Mouse (Mus musculus) urinary bladder, postnatal 25 days (tissue): ENCODE results near the gene U2af1l4.

Source experiments
- DNase-seq: peaks from one replicate; pipeline ENCODE4 v3.0.0; 2022; ENCODE audit warnings: low spot score

Gene U2af1l4

DNA sequence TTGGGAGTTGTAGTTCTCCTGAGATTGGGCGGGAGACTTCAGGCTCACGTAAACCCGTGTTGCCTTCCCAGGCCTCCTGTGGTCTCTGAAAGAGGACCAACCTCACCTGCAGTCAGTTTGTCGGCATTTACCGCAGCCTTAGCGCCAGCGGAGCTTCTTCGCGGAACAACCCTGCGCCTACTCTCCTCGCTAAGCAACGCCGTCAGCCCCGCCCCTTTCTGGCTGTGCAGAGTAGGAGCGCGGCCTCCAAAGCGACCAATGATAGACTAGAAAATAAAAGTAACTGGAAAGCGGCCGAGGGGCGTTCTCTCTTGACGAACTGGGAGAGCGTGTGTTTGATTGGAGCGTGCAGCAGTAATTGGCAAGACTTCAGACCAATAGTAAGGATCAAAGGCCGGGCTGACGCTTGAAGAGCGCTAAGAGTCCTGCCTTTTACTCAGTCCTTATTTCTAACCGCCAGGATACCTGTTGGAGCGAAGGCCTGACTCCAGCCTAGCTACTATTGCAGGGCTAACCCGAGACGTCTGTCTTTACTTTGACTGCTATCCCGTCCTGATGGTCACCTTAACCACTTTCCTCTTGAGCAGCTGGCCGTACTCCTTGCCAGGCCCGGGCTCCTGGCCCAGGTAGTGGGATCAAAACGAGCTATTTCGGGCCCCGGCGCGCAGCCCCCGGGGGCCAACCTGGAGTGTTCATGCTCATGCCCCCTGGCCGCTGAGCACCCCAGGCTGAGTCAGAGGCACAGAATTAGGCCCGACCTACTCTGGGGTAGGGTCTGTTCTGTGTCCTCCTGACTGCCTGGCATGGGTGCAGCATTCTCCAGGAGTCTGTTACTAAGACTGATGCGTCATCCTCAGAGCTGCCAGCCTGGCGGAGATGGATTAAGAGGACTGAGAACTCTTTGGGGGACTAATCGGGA, 10.7 kb upstream of the U2af1l4 start, which contains the start of the genes Hspb6 and Proser3:
TSS of gene Hspb6 (plus strand) at position 77 of the 919 bp plus-strand sequence.
TSS of gene Proser3 (minus strand) at position 198 of the 919 bp plus-strand sequence.
- peak; percentile 91 for DNase-seq

DNA sequence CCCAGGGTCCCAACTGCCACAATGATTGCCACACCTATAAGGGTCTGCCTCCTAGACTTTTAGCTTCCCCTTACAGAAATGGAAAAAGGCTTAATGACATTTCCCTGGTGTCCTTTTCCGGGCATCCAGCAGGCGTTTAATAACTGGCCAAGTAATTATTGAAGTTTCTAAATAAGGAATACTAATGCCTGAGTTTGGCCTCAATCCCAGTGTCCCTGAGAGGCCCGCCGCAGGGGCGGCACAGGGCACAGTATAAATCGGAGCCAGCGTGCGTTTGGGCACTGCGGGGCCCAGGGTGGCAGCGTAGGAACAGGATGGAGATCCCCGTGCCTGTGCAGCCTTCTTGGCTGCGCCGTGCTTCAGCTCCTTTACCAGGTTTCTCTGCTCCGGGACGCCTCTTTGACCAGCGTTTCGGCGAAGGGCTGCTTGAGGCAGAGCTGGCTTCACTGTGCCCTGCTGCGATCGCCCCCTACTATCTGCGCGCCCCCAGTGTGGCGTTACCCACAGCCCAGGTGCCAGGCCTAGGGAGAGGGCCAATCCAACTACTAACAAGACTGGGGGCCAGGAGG, 10.0 kb upstream of the U2af1l4 start:
- no peak for DNase-seq

DNA sequence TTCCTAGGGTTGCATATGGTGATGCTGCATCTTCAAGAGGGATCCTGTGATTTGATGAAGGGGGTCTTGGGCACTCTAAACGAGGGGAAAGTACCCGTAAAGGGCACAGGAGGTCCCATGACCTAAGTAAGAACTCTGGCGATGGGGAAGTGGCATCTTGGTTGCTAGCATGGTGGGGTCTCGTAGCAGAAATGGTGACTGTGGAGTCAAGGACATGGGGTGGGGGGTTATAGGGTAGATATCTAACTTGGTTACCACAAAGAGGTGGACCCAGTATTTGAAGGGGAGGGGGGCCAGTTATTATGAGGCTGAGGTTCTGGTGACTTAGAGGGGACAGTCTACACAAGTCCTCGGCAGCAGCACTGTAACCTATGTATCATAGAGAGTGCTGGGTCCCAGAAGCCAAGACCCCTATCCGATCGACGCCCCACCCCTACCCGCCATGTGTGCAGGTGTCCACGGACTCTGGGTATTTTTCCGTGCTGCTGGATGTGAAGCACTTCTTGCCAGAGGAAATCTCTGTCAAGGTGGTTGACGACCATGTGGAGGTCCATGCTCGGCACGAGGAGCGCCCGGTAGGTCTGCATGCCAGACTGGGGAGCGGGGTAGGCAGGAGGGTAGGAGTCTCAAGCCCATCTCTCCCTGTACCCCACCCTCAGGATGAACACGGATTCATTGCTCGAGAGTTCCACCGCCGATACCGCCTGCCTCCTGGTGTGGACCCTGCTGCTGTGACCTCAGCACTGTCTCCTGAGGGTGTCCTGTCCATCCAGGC, 9.1 kb upstream of the U2af1l4 start:
- DNase-seq: no peak

DNA sequence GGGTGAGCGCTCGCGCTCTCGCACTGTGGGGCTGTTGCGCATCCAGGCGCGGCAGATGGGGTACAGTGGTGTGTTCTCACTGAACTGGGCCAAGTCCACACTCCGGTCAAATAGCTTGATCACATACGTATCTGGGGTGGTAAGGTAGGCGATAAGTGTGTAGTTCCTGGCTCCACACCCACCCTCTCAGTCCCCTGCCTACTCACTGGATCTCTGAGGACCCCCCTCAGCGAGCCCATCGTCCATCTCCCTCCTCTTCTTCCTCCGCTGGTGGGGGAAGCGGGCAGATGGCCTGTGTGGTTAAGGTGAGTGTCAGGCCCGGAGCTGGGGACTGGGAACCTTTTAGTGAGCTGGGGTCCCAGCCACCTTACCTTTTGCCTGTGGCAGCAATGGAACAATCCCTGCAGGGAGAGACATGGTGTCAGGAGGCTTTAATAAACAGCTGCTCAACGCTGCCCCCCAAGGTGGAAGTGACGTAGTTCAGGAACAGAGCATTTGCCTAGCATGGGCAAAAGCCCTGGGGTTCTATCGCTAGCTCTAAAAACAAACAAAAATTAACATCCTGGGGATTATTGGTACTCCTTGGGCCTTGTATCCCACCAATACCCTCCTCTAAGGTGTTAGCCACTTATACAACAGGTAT, 6.1 kb upstream of the U2af1l4 start:
- no peak for DNase-seq

DNA sequence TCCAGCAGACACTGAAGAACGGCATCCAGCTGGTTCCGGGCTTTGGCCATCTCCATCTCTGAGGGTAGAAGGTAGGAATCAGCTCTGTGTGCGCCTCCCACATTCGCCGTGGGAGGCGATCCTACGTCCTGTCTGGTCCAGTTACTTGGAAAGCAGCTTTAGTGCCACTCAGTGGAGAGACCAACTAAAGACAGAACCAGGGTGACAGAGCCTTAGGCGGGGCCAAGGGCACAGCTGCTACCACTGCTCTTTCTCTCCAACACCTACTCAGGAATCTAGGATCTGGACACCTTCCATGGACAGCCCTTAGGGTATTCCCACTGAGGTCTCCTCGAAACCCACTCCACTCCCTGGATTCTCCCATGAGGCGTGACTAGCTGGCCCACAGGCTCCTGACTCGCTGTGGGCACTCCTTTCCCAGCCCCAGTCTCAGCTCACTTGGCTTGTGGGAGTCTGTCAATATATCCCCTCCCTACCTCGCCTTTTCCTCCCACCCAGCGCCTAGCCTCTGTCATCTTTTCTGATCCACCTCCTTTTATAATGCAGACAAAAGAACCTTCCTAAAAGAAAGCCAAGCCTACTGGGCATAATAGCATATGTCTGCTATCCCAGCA, 5.1 kb upstream of the U2af1l4 start:
- DNase-seq: no peak

DNA sequence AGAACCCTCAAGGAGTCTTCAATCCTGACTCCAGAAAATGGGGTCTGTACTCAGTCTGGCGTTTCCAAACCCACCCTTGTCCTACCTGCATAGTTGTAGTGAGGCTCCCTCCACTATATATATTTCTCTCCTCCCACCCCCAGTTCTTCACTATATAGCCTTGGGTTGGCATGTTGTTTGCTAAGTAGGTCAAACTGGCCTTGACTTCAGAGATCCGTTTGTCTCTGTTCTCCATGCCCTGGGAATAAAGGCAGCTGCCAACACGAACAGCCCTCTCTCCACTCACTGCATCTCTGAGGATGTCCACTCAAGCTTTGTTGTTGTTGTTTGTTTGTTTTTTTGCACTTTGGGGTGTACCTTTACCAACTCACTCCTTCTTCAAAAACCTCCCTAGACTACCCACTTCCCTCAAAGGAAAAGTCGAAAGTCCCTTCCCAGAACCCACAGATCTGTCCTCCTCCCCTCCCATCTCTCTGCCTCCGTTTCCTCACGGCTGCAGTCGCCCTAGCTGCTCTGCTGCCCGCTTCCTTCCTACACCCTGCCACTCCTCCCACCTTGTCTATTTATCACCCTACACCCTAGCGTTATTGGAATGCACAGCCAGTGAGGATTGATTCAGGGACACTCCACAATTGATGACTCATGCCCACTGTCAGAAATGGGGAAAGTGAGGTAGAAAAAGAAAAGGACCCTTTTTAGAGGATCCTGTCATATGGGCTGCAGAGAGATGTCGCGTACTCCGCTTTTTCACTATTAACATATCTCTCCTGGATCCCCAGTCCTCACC, 4.3 kb upstream of the U2af1l4 start:
- no peak for DNase-seq

DNA sequence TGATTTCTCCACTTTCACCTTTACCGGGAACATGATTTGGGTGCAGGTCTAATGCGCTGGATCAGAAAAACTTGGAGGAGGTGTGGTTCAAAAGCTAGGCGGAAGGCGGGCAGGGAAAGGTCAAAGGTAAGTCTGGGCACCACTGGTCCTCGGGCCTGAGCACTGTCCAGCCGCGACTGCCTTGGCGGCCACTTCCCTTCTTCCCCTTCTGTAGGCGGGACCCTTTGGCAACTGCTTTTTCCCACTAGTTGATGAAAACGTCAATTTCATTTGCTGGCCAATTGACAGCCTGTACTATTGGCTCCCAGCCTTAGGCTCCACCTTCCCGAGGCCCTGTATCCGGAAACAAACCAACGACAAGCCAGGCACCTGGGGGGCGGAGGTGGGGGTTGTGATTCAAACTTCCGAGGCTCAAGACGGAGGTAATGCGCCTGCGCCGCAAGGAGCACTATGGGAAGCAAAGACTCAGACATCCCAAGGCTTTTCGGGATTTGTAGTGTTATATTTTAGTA, 3.6 kb upstream of the U2af1l4 start, which contains the start of gene Lin37:
TSS of gene Lin37 (minus strand) at position 396 of the 512 bp plus-strand sequence.
- peak; percentile 82 for DNase-seq

DNA sequence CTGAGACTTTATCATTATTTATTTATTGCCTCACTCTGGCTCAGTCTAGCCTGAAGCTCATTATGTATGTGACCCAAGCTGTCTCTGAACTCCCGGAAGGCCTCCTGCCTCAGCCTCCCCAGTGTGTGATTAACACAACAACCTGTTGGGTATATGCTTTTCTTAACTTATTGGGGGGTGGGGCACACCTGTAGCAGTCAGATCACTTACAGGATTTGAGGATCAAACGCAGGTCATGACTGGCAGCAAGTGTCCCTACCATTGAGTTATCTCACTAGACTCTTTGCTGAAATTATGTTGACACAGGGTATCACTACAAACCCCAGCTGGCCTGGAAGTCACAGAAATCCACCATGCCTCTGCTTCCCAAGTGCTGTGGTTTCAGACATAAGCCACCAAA, 2.8 kb upstream of the U2af1l4 start:
- no peak for DNase-seq

DNA sequence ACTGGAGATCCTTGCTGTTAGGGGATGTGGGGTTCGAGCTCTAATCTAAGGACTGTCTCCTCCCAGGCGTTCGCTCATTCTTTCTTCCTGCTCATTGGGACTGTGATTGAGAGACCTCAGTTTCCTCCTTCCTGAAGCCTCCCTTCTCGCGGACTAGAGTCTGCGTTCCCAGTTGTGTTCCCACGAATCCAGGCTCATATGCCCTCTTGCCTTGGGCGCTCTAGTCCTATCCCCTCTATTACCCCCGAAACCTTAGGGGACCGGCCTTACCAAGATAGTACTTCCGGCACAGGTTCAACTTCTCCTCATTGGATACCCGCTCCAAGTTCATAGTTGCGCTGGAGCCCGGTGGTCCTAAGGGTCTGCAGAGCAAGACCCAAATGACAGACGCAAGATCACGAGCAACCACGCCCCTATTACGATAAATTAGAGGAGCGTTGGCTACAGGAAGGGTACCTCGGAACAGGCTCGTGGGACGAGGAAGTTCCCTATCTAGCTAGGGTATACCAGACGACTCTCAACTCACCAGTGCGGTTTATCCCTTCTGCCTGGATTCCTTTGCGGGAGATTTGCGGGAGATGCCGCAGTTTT, 480 bp upstream of the U2af1l4 start:
- peak; percentile 26 for DNase-seq

DNA sequence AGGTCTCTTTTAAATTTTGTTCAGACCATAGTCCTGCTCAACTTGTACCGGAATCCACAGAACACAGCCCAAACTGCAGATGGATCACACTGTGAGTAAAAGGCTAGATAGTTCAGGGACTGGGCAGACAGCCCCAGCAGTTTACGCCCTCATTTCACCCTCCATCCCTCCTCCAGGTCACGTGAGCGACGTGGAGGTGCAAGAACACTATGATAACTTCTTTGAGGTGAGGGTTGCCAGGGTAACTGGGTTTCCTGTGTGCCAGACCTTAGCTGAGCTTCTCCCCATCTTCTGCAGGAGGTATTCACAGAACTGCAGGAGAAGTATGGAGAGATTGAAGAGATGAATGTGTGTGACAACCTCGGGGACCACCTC, 792 bp downstream of the U2af1l4 start:
- DNase-seq: no peak

DNA sequence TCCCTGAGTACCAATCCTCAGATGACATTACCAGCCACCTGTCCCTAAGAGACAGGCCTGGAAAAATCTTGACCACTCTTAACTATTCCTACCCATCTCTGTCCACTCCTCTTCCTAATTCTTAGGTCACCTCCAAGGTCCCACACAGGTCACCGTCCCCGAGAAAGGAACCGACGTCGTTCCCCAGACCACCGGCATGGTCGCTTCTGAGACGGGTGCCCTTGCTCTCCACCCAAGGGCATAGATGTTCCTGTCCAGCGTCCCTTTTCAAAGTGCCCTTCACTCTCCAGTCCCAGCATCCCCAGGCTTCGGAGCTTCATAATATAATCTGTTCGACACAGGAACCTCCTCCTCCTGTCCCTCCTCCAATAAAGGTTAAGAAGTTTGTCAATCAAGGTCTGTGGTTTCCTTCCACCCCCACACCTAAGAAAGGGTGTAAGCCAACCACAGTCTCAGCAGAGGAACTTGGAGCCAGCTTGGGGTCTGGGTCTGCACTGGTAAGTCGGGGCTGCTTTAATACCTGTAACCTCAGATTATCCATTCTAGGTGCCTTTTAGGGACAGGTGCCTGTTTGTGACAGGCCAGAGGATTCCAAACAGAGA, 2.0 kb downstream of the U2af1l4 start, which contains the start of gene Igflr1:
TSS of gene Igflr1 (plus strand) at position 458 of the 602 bp plus-strand sequence.
- no peak for DNase-seq

DNA sequence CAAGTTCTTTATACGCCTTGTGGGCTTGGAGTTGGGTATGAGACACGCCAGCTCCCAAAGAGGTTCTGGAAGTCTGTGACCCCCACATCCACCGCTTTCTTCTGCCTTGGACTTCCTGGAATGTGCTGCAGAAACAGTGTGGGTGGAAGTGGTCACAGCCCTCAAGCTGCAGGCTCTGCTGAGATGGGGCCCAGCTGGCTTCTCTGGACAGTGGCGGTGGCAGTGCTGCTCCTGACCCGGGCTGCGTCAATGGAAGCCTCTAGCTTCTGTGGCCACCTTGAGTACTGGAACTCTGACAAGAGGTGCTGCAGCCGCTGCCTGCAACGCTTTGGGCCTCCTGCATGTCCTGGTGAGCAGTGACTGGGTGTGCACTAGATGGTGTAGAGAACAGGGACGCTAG, 2.9 kb downstream of the U2af1l4 start:
- no peak for DNase-seq

DNA sequence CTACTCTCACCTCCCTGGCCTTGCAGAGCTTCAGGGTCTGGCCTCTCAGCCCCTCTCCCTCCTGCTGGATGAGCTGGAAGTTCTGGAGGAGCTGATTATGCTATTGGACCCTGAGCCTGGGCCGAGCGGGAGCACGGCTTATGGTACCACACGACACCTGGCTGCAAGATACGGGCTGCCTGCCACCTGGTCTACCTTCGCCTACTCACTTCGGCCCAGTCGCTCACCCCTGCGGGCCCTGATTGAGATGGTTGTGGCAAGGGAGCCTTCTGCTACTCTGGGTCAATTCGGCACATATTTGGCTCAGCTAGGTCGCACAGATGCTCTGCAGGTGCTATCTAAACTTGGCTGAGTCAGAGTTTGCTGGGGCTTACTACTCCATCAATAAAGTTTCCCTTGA, 4.5 kb downstream of the U2af1l4 start:
- DNase-seq: no peak

DNA sequence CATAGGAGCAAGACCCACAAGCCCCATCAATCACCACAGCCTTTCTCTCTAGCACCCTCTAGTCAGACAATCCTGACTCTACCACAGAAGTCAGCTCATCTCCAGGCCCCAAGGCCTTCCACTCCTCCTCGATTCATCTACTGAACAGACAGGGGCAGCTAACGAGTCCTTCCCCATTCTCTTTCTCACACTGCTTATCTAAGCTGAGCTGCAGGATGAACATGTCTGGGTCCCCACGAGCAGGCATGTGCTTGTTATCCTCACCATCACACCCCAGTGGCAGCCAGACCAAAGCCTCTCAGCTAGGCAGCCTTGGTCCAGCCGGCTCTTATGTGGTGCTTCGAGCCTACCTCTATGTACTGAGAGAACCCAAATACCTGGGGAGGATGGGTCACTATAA, 9.3 kb downstream of the U2af1l4 start:
- no peak for DNase-seq

DNA sequence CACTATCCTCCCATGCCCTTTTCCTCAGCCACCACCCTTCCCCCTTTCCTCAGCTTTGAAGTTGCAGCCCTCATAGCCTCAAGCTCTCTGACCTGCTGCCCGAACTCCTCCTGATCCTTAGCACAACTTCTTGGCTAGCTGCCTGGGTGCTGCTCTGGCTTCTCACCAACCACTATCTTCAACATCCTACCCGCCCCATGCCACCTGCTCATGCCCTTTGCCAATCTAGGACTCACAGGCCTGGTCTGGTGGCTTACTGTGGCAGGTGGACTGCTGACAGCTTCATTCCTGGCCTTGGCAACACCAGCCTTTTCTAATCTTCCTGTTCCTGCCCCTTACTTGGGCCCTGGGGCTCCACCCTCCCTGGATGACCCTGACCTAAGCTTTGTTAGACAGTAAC, 9.9 kb downstream of the U2af1l4 start:
- DNase-seq: no peak

DNA sequence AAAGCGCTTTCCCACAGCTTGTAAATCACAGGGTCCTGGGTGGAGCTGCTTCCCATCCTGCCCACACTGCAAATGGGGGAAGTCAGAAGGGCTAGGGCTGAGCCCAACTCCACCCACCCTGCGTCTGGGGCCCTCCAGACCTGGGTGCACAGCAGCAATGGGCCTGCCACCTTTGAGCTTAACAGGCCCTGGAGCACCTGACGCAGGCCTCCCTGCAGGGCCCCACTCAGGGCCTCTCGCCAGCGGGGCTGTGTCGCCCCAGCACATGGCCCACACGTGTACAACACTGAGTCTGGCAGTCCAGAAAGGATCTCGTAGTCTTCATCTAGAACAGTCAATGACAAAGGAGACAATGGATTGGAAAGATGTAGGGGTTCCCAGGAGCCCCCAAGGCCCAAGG, 16.8 kb downstream of the U2af1l4 start:
- DNase-seq: no peak

DNA sequence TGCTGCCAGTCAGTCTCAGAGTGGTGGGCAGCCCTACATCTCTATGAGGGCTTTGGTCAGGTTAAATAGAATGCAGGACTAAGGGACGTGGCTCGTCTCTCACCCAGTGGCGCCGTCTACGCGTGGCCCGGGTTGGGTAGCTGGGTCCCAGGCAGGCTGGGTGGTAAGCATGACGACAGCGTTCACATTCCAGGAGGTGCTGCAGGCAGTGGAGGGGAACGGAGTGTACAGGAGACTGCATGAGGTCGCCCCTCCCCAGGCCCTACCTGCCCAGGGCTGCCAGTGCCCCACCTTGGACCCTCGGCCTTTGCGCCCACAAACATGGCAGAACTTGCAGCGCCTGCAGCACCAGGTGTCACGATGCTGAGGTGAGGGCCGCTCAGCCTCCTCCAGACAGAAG, 18.4 kb downstream of the U2af1l4 start:
- DNase-seq: no peak

DNA sequence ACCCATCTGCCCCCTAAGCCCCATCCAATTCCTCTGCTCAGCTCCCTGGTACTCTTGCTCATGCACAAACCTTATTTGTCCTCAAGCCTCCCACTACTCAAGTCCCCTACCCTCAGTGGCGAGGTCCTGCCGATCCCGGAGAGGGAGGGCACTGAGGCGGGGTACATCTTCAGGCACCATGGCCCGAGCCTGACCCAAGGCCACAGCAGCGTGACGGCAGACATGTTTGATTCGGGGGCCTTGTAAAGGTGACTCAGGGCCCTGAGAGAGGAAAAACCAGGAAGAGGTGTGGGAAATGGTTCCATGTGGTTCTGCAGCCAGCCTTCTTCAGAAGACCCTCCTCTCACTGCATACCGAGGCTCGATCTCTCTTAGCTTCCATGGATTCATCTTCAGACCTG, 21.2 kb downstream of the U2af1l4 start:
- DNase-seq: no peak

DNA sequence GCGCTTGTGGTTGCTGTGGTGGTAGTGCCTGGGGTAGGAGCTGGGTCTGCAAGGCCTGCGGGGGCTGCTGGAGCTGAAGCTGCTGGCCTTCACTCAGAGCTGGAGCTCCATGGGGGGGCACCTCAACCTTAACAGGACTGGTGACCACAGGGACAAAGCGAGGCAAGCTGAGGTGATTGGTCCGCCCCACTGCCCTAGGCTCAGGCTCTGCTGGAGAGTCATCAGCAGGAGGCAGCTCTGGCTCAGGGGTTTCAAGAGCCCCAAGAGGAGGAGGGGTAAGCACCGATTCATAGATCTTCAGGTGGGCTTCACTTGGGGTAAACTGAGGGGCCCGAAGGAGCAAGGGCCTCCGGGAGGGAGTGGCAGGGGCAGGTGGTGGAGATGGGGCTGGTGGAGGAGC, 22.1 kb downstream of the U2af1l4 start:
- DNase-seq: no peak
